Mouse (Mus musculus) forelimb bud, embryonic 11.5 days (tissue): ENCODE data around the gene Prox2.
"Not testable (repeated sequence)": the region's sequence is repeated elsewhere in the genome, so short reads cannot be mapped to it uniquely, and the experiment has no call there.

Experiments
- DNase-seq: peaks from one replicate; pipeline ENCODE4 v3.0.0-alpha.2; 2012; ENCODE audit warnings: low read depth, low spot score

Prox2 gene

DNA sequence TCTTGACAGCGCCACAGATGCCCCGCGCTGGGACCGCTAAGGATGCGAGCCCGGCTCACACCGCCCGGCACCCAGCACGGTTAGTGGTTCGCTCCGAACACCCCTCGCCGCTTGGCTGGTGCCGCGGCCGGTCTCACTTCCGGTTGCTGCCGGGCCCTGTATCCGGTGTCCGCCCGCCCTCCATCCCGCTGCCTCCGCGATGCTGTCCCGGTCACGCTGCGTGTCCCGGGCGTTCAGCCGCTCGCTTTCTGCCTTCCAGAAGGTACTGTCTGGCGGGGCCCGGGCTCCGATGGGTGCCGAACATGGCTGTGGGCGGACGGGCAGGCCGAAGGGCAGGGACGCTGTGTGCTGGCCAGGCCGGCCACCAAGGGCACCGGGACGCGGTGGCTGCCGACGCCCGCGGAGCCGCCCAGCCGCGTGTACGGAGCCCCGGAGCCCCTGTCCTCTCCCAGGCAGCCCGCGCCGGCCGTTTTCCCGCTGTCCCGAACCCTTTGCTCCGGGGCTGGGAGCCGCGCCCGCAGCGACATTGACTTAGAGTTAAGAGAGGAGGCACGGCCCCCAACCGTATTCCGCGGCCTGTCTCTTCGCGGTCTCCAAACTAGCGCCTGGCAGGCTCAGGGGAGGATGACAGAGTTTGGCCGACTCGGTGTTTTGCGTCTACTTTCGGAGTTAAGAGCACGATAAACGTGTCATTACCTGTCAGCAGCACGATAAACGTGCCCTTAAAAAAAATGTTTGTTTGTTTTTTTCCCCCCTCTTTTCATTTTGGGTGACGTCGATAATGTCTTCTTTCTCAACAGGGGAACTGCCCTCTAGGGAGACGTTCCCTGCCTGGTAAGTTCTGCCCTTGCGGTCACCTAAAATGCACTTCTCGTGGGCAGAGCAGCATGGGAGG lies at the start of gene Prox2, which contains the start of gene Dlst:
Gene Prox2 (minus strand): TSS at position 62 of the 895 bp plus-strand sequence.
Gene Dlst (plus strand): TSS at position 136 of the 895 bp plus-strand sequence.
- DNase-seq: peak; percentile 81

- no peak for DNase-seq
Observed at GRCm38 (mm10) chr12:85159592-85159991, 49.0 kb upstream of the Prox2 start.

- no peak for DNase-seq
Observed at GRCm38 (mm10) chr12:85158801-85159200, 48.2 kb upstream of the Prox2 start.

- no peak for DNase-seq
Observed at GRCm38 (mm10) chr12:85157797-85158460, 47.4 kb upstream of the Prox2 start.

- DNase-seq: peak; percentile 16
Observed at GRCm38 (mm10) chr12:85156324-85156723, 45.8 kb upstream of the Prox2 start.

GRCm38 (mm10) chr12:85153011-85153410 lies 42.5 kb upstream of the Prox2 start:
- no peak for DNase-seq

DNA sequence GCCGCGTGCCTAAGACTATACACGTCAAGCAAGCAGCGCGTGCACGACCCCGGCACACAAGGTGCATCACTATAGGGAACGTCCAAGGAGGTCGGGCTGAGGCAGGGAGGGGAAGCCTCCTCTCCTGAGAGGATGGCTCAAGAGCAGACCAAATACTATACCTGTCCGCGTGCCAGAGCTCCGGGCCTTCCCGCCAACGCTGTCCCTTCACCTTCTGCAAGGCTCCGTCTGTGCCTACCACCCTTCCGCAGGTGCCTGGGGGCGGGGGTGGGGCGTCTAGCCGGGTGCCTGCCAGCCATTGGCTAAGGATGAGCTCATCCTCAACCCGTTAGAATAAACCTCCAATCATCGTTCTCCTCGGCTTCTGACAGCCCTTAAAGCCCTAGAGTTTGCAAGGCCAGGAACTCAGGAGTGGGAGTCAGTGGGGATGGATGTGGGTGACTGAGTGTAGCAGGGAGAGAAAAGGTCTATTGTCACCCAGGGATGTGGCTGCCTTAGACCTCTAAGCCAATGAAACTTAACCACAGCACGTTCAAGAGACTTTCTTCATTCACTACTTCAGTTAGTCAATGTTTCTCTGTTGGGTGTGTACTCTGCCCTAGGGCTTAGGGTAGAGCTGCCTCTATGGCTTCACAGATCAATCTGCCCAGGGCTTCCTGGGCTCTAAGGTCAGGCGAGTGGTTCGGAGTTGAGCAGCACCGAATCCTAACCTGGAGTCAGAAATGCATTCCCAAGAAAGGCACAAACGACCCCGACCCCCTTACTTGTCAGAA lies 40.6 kb upstream of the Prox2 start, which contains the start of gene Rps6kl1:
Gene Rps6kl1 (minus strand): TSS at position 263 of the 773 bp plus-strand sequence.
- DNase-seq: peak; percentile 20

GRCm38 (mm10) chr12:85150321-85151001 lies 39.9 kb upstream of the Prox2 start:
- DNase-seq: no peak

DNA sequence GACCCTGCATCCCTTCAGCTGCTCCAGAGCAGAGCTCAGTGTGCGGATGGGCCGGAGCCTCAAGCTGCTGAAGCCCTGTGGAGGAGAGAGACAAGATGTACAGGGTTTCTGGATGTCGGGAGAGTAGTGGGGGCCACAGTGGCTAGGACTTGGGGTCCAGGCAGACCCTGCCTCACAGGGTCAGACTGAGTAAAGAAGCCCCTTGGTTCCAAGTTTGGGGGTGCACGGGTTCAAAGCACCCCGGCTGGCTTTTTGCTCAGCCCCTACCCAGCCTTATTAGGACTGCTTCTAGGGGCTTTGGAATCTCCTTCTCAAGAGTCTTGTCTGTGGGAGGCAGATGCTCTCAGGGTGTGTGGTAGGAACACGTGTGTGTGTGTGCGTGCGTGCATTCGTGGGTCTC lies 36.3 kb upstream of the Prox2 start:
- no peak for DNase-seq

DNA sequence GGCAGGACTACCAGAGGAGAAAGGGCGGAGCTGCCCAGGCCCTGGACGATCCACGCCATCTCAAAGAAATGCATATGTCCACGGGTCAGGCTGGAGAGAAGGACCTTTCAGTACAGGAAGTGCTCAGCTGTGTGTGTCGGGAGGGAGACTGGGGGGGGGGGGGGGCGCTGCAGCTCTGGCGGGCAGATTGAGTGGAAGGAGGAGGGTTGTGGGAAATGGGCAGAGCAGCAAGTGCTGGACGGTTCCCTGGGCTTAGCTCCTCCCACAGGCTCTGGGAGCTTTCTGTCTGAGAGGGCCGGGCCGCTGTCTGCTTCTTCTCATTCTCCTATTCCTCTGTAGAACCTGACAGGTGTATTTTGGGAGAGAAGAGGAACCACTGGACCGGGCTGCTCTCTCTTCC lies 35.8 kb upstream of the Prox2 start:
- DNase-seq: no peak

GRCm38 (mm10) chr12:85145630-85146029 lies 35.1 kb upstream of the Prox2 start:
- no peak for DNase-seq

DNA sequence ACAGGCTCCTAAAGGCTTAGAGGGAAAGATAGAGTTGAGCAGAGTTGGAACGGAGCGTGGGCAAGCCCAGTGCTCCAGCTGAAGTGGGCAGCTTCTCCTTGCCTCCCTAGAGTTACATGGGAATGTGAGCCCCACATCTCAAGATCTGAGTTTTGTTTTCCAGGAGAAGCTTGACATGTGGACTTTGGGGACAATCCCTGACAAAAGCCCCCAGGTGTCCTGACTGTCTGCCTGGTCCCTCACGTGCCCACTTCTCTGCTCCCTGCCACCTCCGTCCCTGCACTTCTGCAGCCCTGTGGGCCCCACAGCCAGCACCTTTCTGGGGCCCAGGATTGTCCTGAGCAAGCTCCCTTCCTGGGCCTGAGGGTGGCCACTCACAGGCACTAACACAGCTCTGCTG lies 34.3 kb upstream of the Prox2 start:
- DNase-seq: no peak

DNA sequence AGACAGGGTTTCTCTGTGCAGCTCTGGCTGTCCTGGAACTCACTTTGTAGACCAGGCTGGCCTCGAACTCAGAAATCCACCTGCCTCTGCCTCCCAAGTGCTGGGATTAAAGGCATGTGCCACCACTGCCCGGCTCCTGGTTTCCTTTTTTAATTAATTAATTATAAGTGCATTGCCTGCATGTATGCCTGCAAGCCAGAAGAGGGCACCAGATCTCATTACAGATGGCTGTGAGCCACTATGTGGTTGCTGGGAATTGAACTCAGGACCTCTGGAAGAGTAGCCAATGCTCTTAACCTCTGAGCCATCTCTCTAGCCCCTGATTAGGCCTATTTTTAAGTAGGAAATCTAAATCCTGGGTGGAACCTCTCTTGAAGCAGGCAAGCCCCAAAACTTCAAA lies 33.7 kb upstream of the Prox2 start:
- DNase-seq: not testable (repeated sequence)

GRCm38 (mm10) chr12:85142803-85143202 lies 32.2 kb upstream of the Prox2 start:
- DNase-seq: peak; percentile 90

DNA sequence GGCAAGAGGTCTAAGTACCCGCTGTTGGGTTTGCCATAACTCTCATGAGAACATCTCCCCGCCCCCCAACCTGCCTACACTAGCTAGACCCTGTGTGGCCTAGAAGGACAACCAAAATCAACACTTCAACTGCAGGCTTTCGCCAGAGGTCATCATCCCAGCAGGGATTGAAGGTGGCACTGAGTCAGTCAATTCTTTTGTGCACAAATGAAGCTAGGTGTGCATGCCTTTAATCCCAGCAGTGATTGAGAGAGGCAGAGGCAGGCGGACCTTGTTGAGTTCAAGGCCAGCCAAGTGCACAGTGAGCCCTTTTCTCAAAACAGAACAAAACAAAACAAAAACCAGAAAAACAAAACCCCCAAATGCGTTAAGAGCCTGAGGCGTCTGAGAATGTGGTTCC lies 30.5 kb upstream of the Prox2 start:
- DNase-seq: no peak

DNA sequence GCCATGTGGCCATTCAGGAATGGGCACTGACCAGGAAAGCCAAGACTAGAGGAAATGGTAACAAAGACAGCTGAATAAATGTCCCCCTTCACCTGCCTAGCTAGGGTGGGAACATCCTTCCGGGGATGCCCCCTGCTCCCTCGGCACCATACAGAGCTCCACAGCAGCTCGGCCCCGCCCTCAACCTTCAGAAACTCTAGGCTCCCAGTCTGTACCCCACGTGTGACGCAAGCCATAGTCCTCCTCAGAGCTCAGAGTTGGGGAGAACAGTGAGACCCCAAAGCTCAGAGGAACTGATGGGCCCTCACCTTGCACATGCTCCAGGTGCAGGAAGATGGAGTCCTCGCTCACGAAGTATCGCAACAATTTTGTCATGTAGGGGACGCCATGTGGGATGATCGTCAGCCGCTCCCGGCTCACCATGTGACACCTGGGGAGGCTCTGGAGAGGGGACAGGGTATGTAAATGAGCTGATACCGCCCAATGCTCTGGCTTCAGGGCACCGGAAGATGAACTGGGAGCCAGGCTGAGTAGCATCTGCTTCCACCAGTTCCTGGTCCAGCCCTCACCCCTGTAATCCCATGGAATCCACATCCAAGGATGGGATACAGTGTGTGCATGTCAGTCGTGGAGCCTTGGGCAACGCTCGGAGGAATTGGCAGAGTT lies 29.6 kb upstream of the Prox2 start:
- no peak for DNase-seq

- DNase-seq: no peak
Observed at GRCm38 (mm10) chr12:85136627-85137026, 26.1 kb upstream of the Prox2 start.

- no peak for DNase-seq
Observed at GRCm38 (mm10) chr12:85135513-85136470, 25.2 kb upstream of the Prox2 start.

- DNase-seq: no peak
Observed at GRCm38 (mm10) chr12:85134043-85134794, 23.7 kb upstream of the Prox2 start.
